Mouse (Mus musculus): Measurements from ENCODE around the gene Trim34b.
"Not testable (repeated sequence)": the region's sequence is repeated elsewhere in the genome, so short reads cannot be mapped to it uniquely, and the experiment has no call there.

The Trim34b gene

GRCm38 (mm10) chr7:104329171-104329570 is at the start of gene Trim34b:
TSS of gene Trim34b (plus strand) at chr7:104329471.
- DNase-seq = not testable (repeated sequence)

GRCm38 (mm10) chr7:104287576-104288443 is 41.5 kb upstream of the Trim34b start, which contains the start of gene Trim5:
TSS of gene Trim5 (minus strand) at chr7:104288094.
- DNase-seq = not testable (repeated sequence)

- DNase-seq = no peak
These were observed 38.6 kb upstream of the Trim34b start for GRCm38 (mm10) chr7:104290641-104291040.

GRCm38 (mm10) chr7:104291638-104292400 is 37.5 kb upstream of the Trim34b start:
- no peak for DNase-seq

- peak; percentile 18 for DNase-seq
These were observed 14.4 kb upstream of the Trim34b start for GRCm38 (mm10) chr7:104314796-104315353.

- DNase-seq = not testable (repeated sequence)
These were observed 13.7 kb upstream of the Trim34b start, which contains the start of gene Trim12a for GRCm38 (mm10) chr7:104315369-104316080. TSS of gene Trim12a (minus strand) at chr7:104315466.

GRCm38 (mm10) chr7:104322028-104322427 is 7.2 kb upstream of the Trim34b start:
- no peak for DNase-seq

- DNase-seq = not testable (repeated sequence)
These were observed 6.3 kb downstream of the Trim34b start for GRCm38 (mm10) chr7:104335547-104335946.

- not testable (repeated sequence) for DNase-seq
These were observed 11.5 kb downstream of the Trim34b start for GRCm38 (mm10) chr7:104340744-104341143.

GRCm38 (mm10) chr7:104348043-104348442 is 18.8 kb downstream of the Trim34b start:
- not testable (repeated sequence) for DNase-seq

GRCm38 (mm10) chr7:104352717-104353599 is 23.7 kb downstream of the Trim34b start, which contains the start of gene Trim12c:
TSS of gene Trim12c (minus strand) at chr7:104353362.
- DNase-seq = peak; percentile 80

- peak; percentile 4 for DNase-seq
These were observed 24.3 kb downstream of the Trim34b start for GRCm38 (mm10) chr7:104353600-104353967.

- no peak for DNase-seq
These were observed 37.1 kb downstream of the Trim34b start for GRCm38 (mm10) chr7:104366339-104366738.

GRCm38 (mm10) chr7:104369736-104370414 is 40.6 kb downstream of the Trim34b start, which contains the start of gene Trim30b:
TSS of gene Trim30b (minus strand) at chr7:104369884.
- DNase-seq = peak; percentile 45

Data from thymus, postnatal 14 days (tissue).